Mouse (Mus musculus): ENCODE results near the gene Ptprm. TPM values are rescaled to one million over a fixed set of nuclear protein-coding genes. Genes with fewer than 3 reads are reported as not detected.

Ptprm gene
- polyA plus RNA-seq, 2 experiments = 0.66 to 0.79 TPM

DNA sequence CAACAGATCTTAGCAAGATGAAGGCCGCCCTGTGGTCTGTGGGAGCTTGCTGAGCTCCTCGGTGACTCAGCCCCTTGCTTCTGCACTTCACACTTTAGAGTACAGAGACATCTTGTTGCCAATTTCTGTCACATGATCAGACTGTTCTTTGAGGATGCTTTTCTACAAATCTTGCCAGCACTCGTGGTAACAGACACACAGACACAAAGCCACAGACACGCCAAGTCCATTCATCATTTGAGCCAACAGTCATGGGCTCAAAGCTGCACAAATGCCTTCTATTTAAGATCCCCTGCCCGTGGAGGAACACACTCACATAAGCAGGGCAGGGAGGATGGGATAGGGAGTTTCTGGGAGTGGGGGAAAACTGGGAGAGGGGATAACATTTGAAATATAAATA, 230.0 kb downstream of the Ptprm start:
- Histone ChIP-seq H3K9me3 (ENCODE audit: control insufficient read depth, low read length) (no peaks in the 10 kb centered on the region), H3K9ac (replicated peaks) (no peak overlapping the region), H3K4me3 (ENCODE audit: insufficient read depth in 1 of 2, low read depth in 2 of 2, low read length in 2 of 2) (no peak overlapping the region), H3K27ac (no peak overlapping the region), H3K4me2 (ENCODE audit: low read depth) (no peak overlapping the region), H3K4me1 (replicated peaks; ENCODE audit: control insufficient read depth in 2 of 2, insufficient read depth in 2 of 2, low read length in 1 of 2) (no peaks in the 10 kb centered on the region), H3K36me3 (replicated peaks; ENCODE audit: control insufficient read depth, insufficient read depth, low read depth) (no peaks in the 10 kb centered on the region), H3K27me3 (ENCODE audit: control insufficient read depth, insufficient read depth, low read length) (no peaks in the 10 kb centered on the region)
- no peak for TF ChIP-seq CTCF (IDR thresholded peaks at IDR 0.05; ENCODE audit: low read depth)
- DNase-seq (ENCODE audit: low read depth in 3 of 3, low spot score in 3 of 3) = no peak
- ATAC-seq (ENCODE audit: insufficient read depth) = no peak
- WGBS (ENCODE audit: insufficient replicate concordance) = 43% methylated on average over 5 of the region's 5 CpGs

DNA sequence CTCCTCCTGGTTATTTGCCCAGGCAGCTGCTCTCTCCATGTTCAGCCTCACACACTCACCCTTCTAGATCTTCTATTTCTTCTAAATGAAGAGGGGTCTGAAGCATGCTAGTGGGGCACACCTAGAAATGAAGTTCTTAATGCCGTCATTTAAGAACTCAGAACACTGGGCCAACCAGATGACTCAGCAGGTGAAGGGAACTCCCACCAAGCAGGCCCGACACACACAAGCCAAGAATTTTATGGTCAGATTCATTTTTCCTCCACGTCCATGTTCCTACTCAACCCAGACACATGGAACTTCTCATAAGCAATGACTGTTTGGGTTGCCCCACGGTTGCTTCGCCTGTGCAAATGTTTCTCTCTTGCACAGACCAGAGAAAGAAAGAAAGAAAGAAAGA, 230.5 kb downstream of the Ptprm start:
- TF ChIP-seq CTCF (IDR thresholded peaks at IDR 0.05; ENCODE audit: low read depth) (no peak), EP300 (IDR thresholded peaks at IDR 0.05; ENCODE audit: low read depth) (no peak)
- no peaks in the 10 kb centered on the region for H3K27me3 ChIP-seq (ENCODE audit: control insufficient read depth, insufficient read depth, low read length)
- no peaks in the 10 kb centered on the region for H3K4me1 ChIP-seq (replicated peaks; ENCODE audit: control insufficient read depth in 2 of 2, insufficient read depth in 2 of 2, low read length in 1 of 2)
- no peak for ATAC-seq (ENCODE audit: insufficient read depth)
- WGBS (ENCODE audit: insufficient replicate concordance) = 49% methylated on average over 5 of the region's 5 CpGs
- no peak overlapping the region for H3K4me3 ChIP-seq (ENCODE audit: insufficient read depth in 1 of 2, low read depth in 2 of 2, low read length in 2 of 2)
- no peaks in the 10 kb centered on the region for H3K36me3 ChIP-seq (replicated peaks; ENCODE audit: control insufficient read depth, insufficient read depth, low read depth)
- H3K9ac ChIP-seq (replicated peaks) = no peak overlapping the region
- no peak for DNase-seq (ENCODE audit: low read depth in 3 of 3, low spot score in 3 of 3)
- no peak overlapping the region for H3K4me2 ChIP-seq (ENCODE audit: low read depth)
- H3K27ac ChIP-seq = no peak overlapping the region
- H3K9me3 ChIP-seq (ENCODE audit: control insufficient read depth, low read length) = no peaks in the 10 kb centered on the region

DNA sequence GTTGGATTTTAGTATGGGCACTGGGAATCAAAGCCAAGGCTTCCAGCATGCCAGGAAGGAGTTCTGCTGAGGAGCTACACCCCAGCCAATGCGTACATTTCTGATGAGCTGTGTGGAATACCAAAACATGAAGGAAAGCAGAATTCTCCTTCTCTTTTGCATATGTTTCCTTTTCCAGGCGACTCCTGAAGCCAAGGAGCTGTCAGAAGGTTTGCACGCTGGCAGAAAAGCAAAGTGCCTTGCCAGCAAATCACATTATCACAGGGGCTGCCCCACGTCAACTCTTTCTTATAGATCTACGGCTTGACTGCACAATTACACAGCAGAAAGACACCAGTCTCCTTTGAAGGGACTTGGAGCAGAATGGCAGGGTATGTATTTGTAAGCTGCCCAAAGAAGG, 233.4 kb downstream of the Ptprm start:
- Histone ChIP-seq H3K4me1 (replicated peaks; ENCODE audit: control insufficient read depth in 2 of 2, insufficient read depth in 2 of 2, low read length in 1 of 2) (no peaks in the 10 kb centered on the region), H3K27ac (no peak overlapping the region), H3K9me3 (ENCODE audit: control insufficient read depth, low read length) (no peaks in the 10 kb centered on the region), H3K9ac (replicated peaks) (no peak overlapping the region), H3K27me3 (ENCODE audit: control insufficient read depth, insufficient read depth, low read length) (no peaks in the 10 kb centered on the region), H3K36me3 (replicated peaks; ENCODE audit: control insufficient read depth, insufficient read depth, low read depth) (no peaks in the 10 kb centered on the region), H3K4me3 (ENCODE audit: insufficient read depth in 1 of 2, low read depth in 2 of 2, low read length in 2 of 2) (no peak overlapping the region), H3K4me2 (ENCODE audit: low read depth) (no peak overlapping the region)
- no peak for TF ChIP-seq CTCF (IDR thresholded peaks at IDR 0.05; ENCODE audit: low read depth)
- TF ChIP-seq EP300 (IDR thresholded peaks at IDR 0.05; ENCODE audit: low read depth) = no peak
- DNase-seq (ENCODE audit: low read depth in 3 of 3, low spot score in 3 of 3) (no peak), ATAC-seq (ENCODE audit: insufficient read depth) (no peak)
- 66% methylated on average over 5 of the region's 5 CpGs for WGBS (ENCODE audit: insufficient replicate concordance)

DNA sequence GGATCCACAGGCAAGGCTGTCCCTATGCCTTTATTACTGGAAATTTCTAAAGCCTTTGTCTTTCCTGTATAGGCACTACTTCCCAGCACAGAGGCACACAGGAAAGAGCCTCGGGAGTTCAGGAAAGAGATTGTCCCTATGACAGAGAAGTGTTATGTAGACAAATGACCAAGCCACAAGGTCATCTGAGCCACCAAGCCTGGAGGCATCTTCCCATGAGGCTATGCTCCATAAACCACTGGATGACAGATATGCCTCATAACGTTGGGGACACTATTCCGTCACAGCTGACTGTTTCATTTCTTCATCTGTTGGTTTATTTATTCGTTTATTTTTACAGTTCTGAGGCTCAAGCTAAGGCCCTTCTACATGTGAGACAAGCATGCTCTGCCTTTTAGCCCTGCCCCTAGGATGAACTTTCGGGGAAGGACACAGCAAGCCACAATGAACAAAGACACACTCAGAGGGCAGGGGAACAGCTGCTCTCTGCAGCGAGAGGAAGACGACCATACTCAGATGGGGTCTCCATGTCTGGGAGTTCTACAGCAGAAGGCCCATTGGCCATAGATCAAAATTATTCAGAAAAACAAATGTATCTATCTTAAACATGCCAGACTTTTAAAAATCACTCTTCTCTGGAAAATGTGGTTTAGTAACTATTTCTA, 235.4 kb downstream of the Ptprm start:
- ATAC-seq (ENCODE audit: insufficient read depth) = no peak
- no peak overlapping the region for H3K4me2 ChIP-seq (ENCODE audit: low read depth)
- TF ChIP-seq CTCF (IDR thresholded peaks at IDR 0.05; ENCODE audit: low read depth) = no peak
- no peak for TF ChIP-seq EP300 (IDR thresholded peaks at IDR 0.05; ENCODE audit: low read depth)

DNA sequence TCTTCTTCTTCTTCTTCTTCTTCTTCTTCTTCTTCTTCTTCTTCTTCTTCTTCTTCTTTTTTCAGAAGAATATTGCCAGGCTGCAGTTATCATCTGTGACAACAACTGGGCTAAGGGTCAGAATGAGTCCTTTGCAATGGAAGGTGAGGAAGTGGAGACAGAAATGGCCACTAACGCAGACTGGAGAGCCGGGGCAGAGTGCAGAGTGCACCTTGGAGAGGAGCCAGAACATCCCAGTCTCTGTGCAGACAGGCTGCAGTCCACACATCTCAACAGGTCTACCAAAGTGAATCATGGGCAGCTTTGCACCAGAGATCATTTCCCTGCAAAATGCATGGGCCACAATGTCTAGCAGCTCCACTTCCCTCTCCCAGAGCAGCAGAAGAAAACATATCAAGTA, 239.4 kb downstream of the Ptprm start:
- Histone ChIP-seq H3K9ac (replicated peaks) (no peak overlapping the region), H3K4me2 (ENCODE audit: low read depth) (no peak overlapping the region), H3K4me1 (replicated peaks; ENCODE audit: control insufficient read depth in 2 of 2, insufficient read depth in 2 of 2, low read length in 1 of 2) (no peaks in the 10 kb centered on the region), H3K36me3 (replicated peaks; ENCODE audit: control insufficient read depth, insufficient read depth, low read depth) (no peaks in the 10 kb centered on the region), H3K27ac (no peak overlapping the region), H3K27me3 (ENCODE audit: control insufficient read depth, insufficient read depth, low read length) (no peaks in the 10 kb centered on the region), H3K9me3 (ENCODE audit: control insufficient read depth, low read length) (no peaks in the 10 kb centered on the region), H3K4me3 (ENCODE audit: insufficient read depth in 1 of 2, low read depth in 2 of 2, low read length in 2 of 2) (no peak overlapping the region)
- DNase-seq (ENCODE audit: low read depth in 3 of 3, low spot score in 3 of 3) = no peak
- 57% methylated on average over 2 of the region's 2 CpGs for WGBS (ENCODE audit: insufficient replicate concordance)
- ATAC-seq (ENCODE audit: insufficient read depth) = no peak
- TF ChIP-seq CTCF (IDR thresholded peaks at IDR 0.05; ENCODE audit: low read depth) = no peak
- TF ChIP-seq EP300 (IDR thresholded peaks at IDR 0.05; ENCODE audit: low read depth) = no peak

More for the DNA sequence above, 235.4 kb downstream of the Ptprm start:
- Histone ChIP-seq H3K27ac (no peak overlapping the region), H3K27me3 (ENCODE audit: control insufficient read depth, insufficient read depth, low read length) (no peaks in the 10 kb centered on the region), H3K9me3 (ENCODE audit: control insufficient read depth, low read length) (no peaks in the 10 kb centered on the region), H3K9ac (replicated peaks) (no peak overlapping the region), H3K4me1 (replicated peaks; ENCODE audit: control insufficient read depth in 2 of 2, insufficient read depth in 2 of 2, low read length in 1 of 2) (no peaks in the 10 kb centered on the region), H3K4me3 (ENCODE audit: insufficient read depth in 1 of 2, low read depth in 2 of 2, low read length in 2 of 2) (no peak overlapping the region), H3K36me3 (replicated peaks; ENCODE audit: control insufficient read depth, insufficient read depth, low read depth) (no peaks in the 10 kb centered on the region)
- 41% methylated on average over 7 of the region's 7 CpGs for WGBS (ENCODE audit: insufficient replicate concordance)
- DNase-seq (ENCODE audit: low read depth in 3 of 3, low spot score in 3 of 3) = no peak

All from liver, embryonic 14.5 days (tissue).